17 mouse cellular contexts compared by ENCODE assay signal in the genomic region with DNA sequence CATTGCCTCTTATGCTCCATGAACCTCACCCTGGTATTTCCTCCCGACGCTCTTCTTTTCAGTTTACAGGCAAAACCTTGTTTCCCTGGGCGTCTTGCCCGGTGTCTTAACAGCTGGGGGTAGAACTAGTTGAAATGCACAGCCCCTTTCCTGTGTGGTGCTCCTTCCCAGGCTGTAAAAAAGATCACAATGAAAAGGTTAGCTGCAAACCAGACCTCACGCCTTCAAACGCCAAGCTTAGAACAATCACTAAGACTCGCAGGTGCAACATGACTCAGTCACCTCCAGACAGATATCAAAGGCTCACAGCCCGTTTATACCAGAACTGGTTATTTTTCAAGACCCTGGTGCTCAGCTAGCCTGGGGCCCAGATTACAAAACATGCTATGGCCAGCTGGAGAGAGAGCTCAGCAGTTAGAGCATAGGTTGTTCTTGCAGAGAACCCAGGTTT. TPM values are rescaled to one million over a fixed set of nuclear protein-coding genes. Genes with fewer than 3 reads are reported as not detected.
DNase-seq lines count a peak whose midpoint lies in the region; ATAC-seq and TF ChIP-seq lines count a peak whose summit lies in the region.
"Had no signal": no experiment of that assay in that cellular context is flagged by ENCODE, and none has a peak within 500 bp of the region (broad histone marks: within the 10 kb centered on the region; RNA-seq: fewer than 3 reads in every experiment).

No protein-coding gene starts in this region.

- no peak overlapping the region for H3K4me2 ChIP-seq in heart, embryonic 15.5 days
- H3K4me2 ChIP-seq: embryonic facial prominence, embryonic 12.5 days; hindbrain, embryonic 13.5 days; limb, embryonic 12.5 days; liver, embryonic 15.5 days; midbrain, embryonic 11.5 days; stomach, embryonic 15.5 days had no signal

- H3K36me3 ChIP-seq in heart, embryonic 15.5 days, result no peaks in the 10 kb centered on the region
- no peaks in the 10 kb centered on the region for H3K36me3 ChIP-seq in heart, embryonic 10.5 days
- H3K36me3 ChIP-seq in spleen, adult 2 months (ENCODE audit: control insufficient read depth, insufficient read depth, low read length), result no peaks in the 10 kb centered on the region
- H3K36me3 ChIP-seq: embryonic facial prominence, embryonic 12.5 days; hindbrain, embryonic 13.5 days; limb, embryonic 12.5 days; liver, embryonic 15.5 days; stomach, embryonic 15.5 days had no signal

- WGBS in heart, embryonic 15.5 days, result 69% methylated on average over 8 of the region's 8 CpGs
- WGBS in heart, embryonic 10.5 days, result 78% methylated on average over 8 of the region's 8 CpGs
- WGBS in spleen, adult 2 months, result 53% methylated on average over 8 of the region's 8 CpGs

- no peak for TF ChIP-seq POLR2A in spleen, adult 2 months (IDR thresholded peaks at IDR 0.05; ENCODE audit: low read depth, low read length)

- no peak for TF ChIP-seq CTCF in spleen, adult 2 months (IDR thresholded peaks at IDR 0.05; ENCODE audit: extremely low read depth, insufficient read depth, insufficient read length, insufficient replicate concordance)

- H3K4me3 ChIP-seq in heart, embryonic 15.5 days, result no peak overlapping the region
- no peak overlapping the region for H3K4me3 ChIP-seq in heart, embryonic 10.5 days
- H3K4me3 ChIP-seq in spleen, adult 2 months (ENCODE audit: extremely low read depth, insufficient read depth, insufficient read length), result no peak overlapping the region
- H3K4me3 ChIP-seq: embryonic facial prominence, embryonic 12.5 days; hindbrain, embryonic 13.5 days; limb, embryonic 12.5 days; liver, embryonic 15.5 days; stomach, embryonic 15.5 days had no signal

- no peaks in the 10 kb centered on the region for H3K9me3 ChIP-seq in heart, embryonic 15.5 days (replicated peaks)
- H3K9me3 ChIP-seq in heart, embryonic 10.5 days, result no peaks in the 10 kb centered on the region
- H3K9me3 ChIP-seq: embryonic facial prominence, embryonic 12.5 days; hindbrain, embryonic 13.5 days; limb, embryonic 12.5 days; liver, embryonic 15.5 days; stomach, embryonic 15.5 days had no signal

- no peak for ATAC-seq in heart, embryonic 15.5 days (replicated peaks; ENCODE audit: insufficient number of reproducible peaks, insufficient read depth, low FRiP score, low read depth)
- ATAC-seq in inflammation-experienced regulatory T-cells, adult 6 months, result peak; percentile 35

- no peak for DNase-seq in heart, embryonic 10.5 days (ENCODE audit: low spot score)
- peak in 1 of 2 experiments; percentile 18 for DNase-seq in spleen, adult 2 months (ENCODE audit: low read depth in 1 of 2, low spot score in 2 of 2)
- no peak for DNase-seq in spleen, postnatal 10 days (ENCODE audit: low spot score in 2 of 2)
- peak; percentile 64 for DNase-seq in thymus, postnatal 4 days
- no peak for DNase-seq in embryo, embryonic 10 days (ENCODE audit: low spot score)
- DNase-seq in layer of hippocampus, adult 9-10 months (ENCODE audit: low spot score), result no peak
- DNase-seq: B cell, adult 2 months; cerebellum, adult 11 months; lung, postnatal 36 days had no signal

- no peaks in the 10 kb centered on the region for H3K27me3 ChIP-seq in heart, embryonic 15.5 days
- no peaks in the 10 kb centered on the region for H3K27me3 ChIP-seq in heart, embryonic 10.5 days (ENCODE audit: insufficient read depth, poor library complexity, severe bottlenecking)
- H3K27me3 ChIP-seq in spleen, adult 2 months (ENCODE audit: control insufficient read depth, insufficient read depth, low read length), result no peaks in the 10 kb centered on the region
- H3K27me3 ChIP-seq: embryonic facial prominence, embryonic 12.5 days; limb, embryonic 12.5 days; liver, embryonic 15.5 days; stomach, embryonic 15.5 days had no signal

- H3K27ac ChIP-seq in heart, embryonic 15.5 days, result peak overlapping the region; percentile 70
- no peak overlapping the region for H3K27ac ChIP-seq in heart, embryonic 10.5 days
- peak overlapping the region; percentile 58 for H3K27ac ChIP-seq in spleen, adult 2 months (ENCODE audit: insufficient read depth, low read length)
- H3K27ac ChIP-seq: embryonic facial prominence, embryonic 12.5 days; hindbrain, embryonic 13.5 days; limb, embryonic 12.5 days; liver, embryonic 15.5 days; stomach, embryonic 15.5 days had no signal

- no peak overlapping the region for H3K9ac ChIP-seq in heart, embryonic 15.5 days
- H3K9ac ChIP-seq: embryonic facial prominence, embryonic 12.5 days; hindbrain, embryonic 13.5 days; limb, embryonic 12.5 days; liver, embryonic 15.5 days; stomach, embryonic 15.5 days had no signal

- H3K4me1 ChIP-seq in heart, embryonic 15.5 days (replicated peaks), result peaks cover 11% of the 10 kb centered on the region; the same call in 1 of the 2 replicates
- H3K4me1 ChIP-seq in heart, embryonic 10.5 days, result peaks cover 13% of the 10 kb centered on the region; the same call in 1 of the 2 replicates
- peaks cover 3% of the 10 kb centered on the region; the same call in 1 of the 2 replicates for H3K4me1 ChIP-seq in spleen, adult 2 months (ENCODE audit: control insufficient read depth, insufficient read depth, insufficient read length)
- H3K4me1 ChIP-seq: hindbrain, embryonic 13.5 days; liver, embryonic 15.5 days; stomach, embryonic 15.5 days had no signal

RNA-seq across cellular contexts. Expression of gene Lat, which starts 29.8 kb away (rescaled TPM):
- polyA plus RNA-seq in heart, embryonic 15.5 days (2015; fragmentation: Nextera tagmentation; extraction: Ambion mirVana), result 4.3 and 22.6 TPM in 2 replicates
- polyA plus RNA-seq in heart, embryonic 10.5 days (2016; fragmentation: Nextera tagmentation; extraction: Ambion mirVana), result 4.3 and 6.3 TPM in 2 replicates
- 164 and 223 TPM in 2 replicates for polyA plus RNA-seq in spleen, adult 2 months (2012; rRNA removed)
- polyA plus RNA-seq in inflammation-experienced regulatory T-cells, adult 6 months (2017; shearing (Covaris generic)), result 1,000 to 10,000 TPM in 1 of 3 experiments, 100 to 1,000 TPM in 2; 875 to 1,118 (median 889) TPM

RNA-seq across cellular contexts. Expression of gene Spns1, which starts 37.7 kb away (rescaled TPM):
- 36.0 and 46.3 TPM in 2 replicates for polyA plus RNA-seq in heart, embryonic 15.5 days (2015; fragmentation: Nextera tagmentation; extraction: Ambion mirVana)
- 58.2 and 58.9 TPM in 2 replicates for polyA plus RNA-seq in heart, embryonic 10.5 days (2016; fragmentation: Nextera tagmentation; extraction: Ambion mirVana)
- polyA plus RNA-seq in spleen, adult 2 months (2012; rRNA removed), result 115 and 208 TPM in 2 replicates
- 10 to 100 TPM; 31.3 to 43.0 (median 38.4) TPM for polyA plus RNA-seq in inflammation-experienced regulatory T-cells, adult 6 months (2017; shearing (Covaris generic))

RNA-seq across cellular contexts. Expression of gene Nfatc2ip, which starts 57.0 kb away (rescaled TPM):
- 1.4 and 2.6 TPM in 2 replicates for polyA plus RNA-seq in heart, embryonic 15.5 days (2015; fragmentation: Nextera tagmentation; extraction: Ambion mirVana)
- polyA plus RNA-seq in heart, embryonic 10.5 days (2016; fragmentation: Nextera tagmentation; extraction: Ambion mirVana), result 1.5 and 1.6 TPM in 2 replicates
- 9.0 and 10.7 TPM in 2 replicates for polyA plus RNA-seq in spleen, adult 2 months (2012; rRNA removed)
- 1 to 10 TPM; 2.7 to 3.8 (median 3.3) TPM for polyA plus RNA-seq in inflammation-experienced regulatory T-cells, adult 6 months (2017; shearing (Covaris generic))
